Mouse (Mus musculus) myocyte (in vitro differentiated cells): ENCODE data around the gene Lrrc63. TPM values are rescaled to one million over a fixed set of nuclear protein-coding genes. Genes with fewer than 3 reads are reported as not detected.

Source experiments
- H3K27me3 ChIP-seq: one replicate; pipeline ENCODE4 v1.6.1; 2011; ENCODE audit not compliant: control insufficient read depth, insufficient read depth, insufficient read length
- H3K36me3 ChIP-seq: one replicate; pipeline ENCODE4 v1.6.1; 2011; ENCODE audit not compliant: control insufficient read depth, insufficient read depth
- H3K4me2 ChIP-seq: one replicate; pipeline ENCODE4 v1.6.1; 2011; ENCODE audit warnings: low read depth, control low read depth
- H3K4me3 ChIP-seq: one replicate; pipeline ENCODE4 v1.5.1; 2011; ENCODE audit warnings: mild to moderate bottlenecking, control low read depth, moderate library complexity
- H3K79me2 ChIP-seq: one replicate; pipeline ENCODE4 v1.6.1; 2011; ENCODE audit not compliant: control insufficient read depth, insufficient read depth
- H3ac ChIP-seq: one replicate; pipeline ENCODE4 v1.6.1; 2011; ENCODE audit not compliant: control insufficient read depth, insufficient read length
- CEBPB ChIP-seq: IDR thresholded peaks from 2 replicates; pipeline ENCODE4 v1.6.1; 2011; ENCODE audit warnings: mild to moderate bottlenecking, moderate library complexity; ENCODE audit not compliant: poor library complexity, insufficient read depth, severe bottlenecking
- E2F4 ChIP-seq: IDR thresholded peaks from one replicate; pipeline ENCODE4 v1.6.1; 2011; ENCODE audit warnings: mild to moderate bottlenecking, control low read depth, moderate library complexity; ENCODE audit not compliant: insufficient read depth
- MAX ChIP-seq: IDR thresholded peaks from one replicate; pipeline ENCODE4 v1.6.1; 2011; ENCODE audit warnings: low read depth, mild to moderate bottlenecking, control low read depth
- MYOD1 ChIP-seq, 3 experiments: IDR thresholded peaks; one replicate each; pipeline ENCODE4 v1.6.1; 2011; ENCODE audit warnings: control low read depth in 2 of 3, low read depth in 2 of 3, mild to moderate bottlenecking in 2 of 3, moderate library complexity in 1 of 3; ENCODE audit not compliant: insufficient read length in 2 of 3, control insufficient read depth in 1 of 3
- MYOG ChIP-seq, 3 experiments: IDR thresholded peaks; one replicate each; pipeline ENCODE4 v1.6.1; 2011; ENCODE audit warnings: control low read depth in 2 of 3, low read depth in 2 of 3, mild to moderate bottlenecking in 2 of 3; ENCODE audit not compliant: insufficient read length in 2 of 3, control insufficient read depth in 1 of 3, insufficient read depth in 1 of 3
- POLR2A ChIP-seq: IDR thresholded peaks from one replicate; pipeline ENCODE4 v1.6.1; 2011; ENCODE audit warnings: low read depth, mild to moderate bottlenecking, control low read depth, moderate library complexity; ENCODE audit not compliant: insufficient read length
- POLR2AphosphoS2 ChIP-seq: IDR thresholded peaks from one replicate; pipeline ENCODE4 v1.6.1; 2011; ENCODE audit warnings: low read depth, control low read depth; ENCODE audit not compliant: insufficient read length
- REST ChIP-seq: IDR thresholded peaks from one replicate; pipeline ENCODE4 v1.6.1; 2011; ENCODE audit warnings: mild to moderate bottlenecking, control low read depth, moderate library complexity; ENCODE audit not compliant: insufficient read depth, insufficient read length
- SRF ChIP-seq: IDR thresholded peaks from one replicate; pipeline ENCODE4 v1.6.1; 2011; ENCODE audit warnings: low read depth; ENCODE audit not compliant: control insufficient read depth, insufficient read length
- TCF12 ChIP-seq: IDR thresholded peaks from one replicate; pipeline ENCODE4 v1.6.1; 2011; ENCODE audit warnings: mild to moderate bottlenecking, control low read depth; ENCODE audit not compliant: poor library complexity, insufficient read depth, severe bottlenecking
- TCF3 ChIP-seq: IDR thresholded peaks from one replicate; pipeline ENCODE4 v1.6.1; 2011; ENCODE audit warnings: low read depth, control low read depth; ENCODE audit not compliant: insufficient read length
- USF1 ChIP-seq: IDR thresholded peaks from one replicate; pipeline ENCODE4 v1.6.1; 2011; ENCODE audit warnings: low read depth, mild to moderate bottlenecking, control low read depth, moderate library complexity
- polyA plus RNA-seq: library from polyadenylated mRNA; unstranded; fragments of >200 nt; fragmentation: generic; extraction: Trizol; gene quantifications from one replicate; pipeline ENCODE4 v1.2.1, GENCODE M21; 2012; ENCODE audit warnings: missing spikeins

The Lrrc63 gene
- polyA plus RNA-seq, 1 experiment, result not detected

GRCm38 (mm10) chr14:75177400-75177799, 46.7 kb upstream of the Lrrc63 start:
- H3K4me3 ChIP-seq, result no peak overlapping the region
- peaks cover 9% of the 10 kb centered on the region for H3K27me3 ChIP-seq
- H3ac ChIP-seq, result no peak overlapping the region
- no peaks in the 10 kb centered on the region for H3K79me2 ChIP-seq
- TF ChIP-seq MYOG (IDR thresholded peaks at IDR 0.05; ENCODE audit: control insufficient read depth in 1 of 3, insufficient read depth in 1 of 3, insufficient read length in 2 of 3, low read depth in 2 of 3) (no peak), REST (no peak), POLR2AphosphoS2 (no peak), MAX (no peak), MYOD1 (IDR thresholded peaks at IDR 0.05; ENCODE audit: control insufficient read depth in 1 of 3, insufficient read length in 2 of 3, low read depth in 2 of 3) (no peak), TCF3 (no peak), POLR2A (no peak), E2F4 (no peak), SRF (no peak), CEBPB (no peak), TCF12 (no peak), USF1 (no peak)
- H3K36me3 ChIP-seq, result no peaks in the 10 kb centered on the region
- no peak overlapping the region for H3K4me2 ChIP-seq

GRCm38 (mm10) chr14:75176425-75177045, 45.9 kb upstream of the Lrrc63 start:
- Histone ChIP-seq H3K36me3 (no peaks in the 10 kb centered on the region), H3ac (no peak overlapping the region), H3K4me2 (no peak overlapping the region), H3K27me3 (peaks cover 8% of the 10 kb centered on the region), H3K4me3 (no peak overlapping the region), H3K79me2 (no peaks in the 10 kb centered on the region)
- TF ChIP-seq MYOG (IDR thresholded peaks at IDR 0.05; ENCODE audit: control insufficient read depth in 1 of 3, insufficient read depth in 1 of 3, insufficient read length in 2 of 3, low read depth in 2 of 3), result no peak
- TF ChIP-seq E2F4, result no peak
- no peak for TF ChIP-seq TCF12
- no peak for TF ChIP-seq TCF3
- no peak for TF ChIP-seq USF1
- TF ChIP-seq REST, result no peak
- TF ChIP-seq CEBPB, result no peak
- TF ChIP-seq POLR2AphosphoS2, result no peak
- no peak for TF ChIP-seq POLR2A
- TF ChIP-seq SRF, result no peak
- TF ChIP-seq MAX, result no peak
- TF ChIP-seq MYOD1 (IDR thresholded peaks at IDR 0.05; ENCODE audit: control insufficient read depth in 1 of 3, insufficient read length in 2 of 3, low read depth in 2 of 3), result no peak

- no peak overlapping the region for H3ac ChIP-seq
- H3K27me3 ChIP-seq, result peaks cover 8% of the 10 kb centered on the region
- no peak for TF ChIP-seq TCF3
- no peak for TF ChIP-seq MYOG (IDR thresholded peaks at IDR 0.05; ENCODE audit: control insufficient read depth in 1 of 3, insufficient read depth in 1 of 3, insufficient read length in 2 of 3, low read depth in 2 of 3)
- no peak for TF ChIP-seq SRF
- no peak for TF ChIP-seq USF1
- TF ChIP-seq E2F4, result no peak
- TF ChIP-seq TCF12, result no peak
- no peak for TF ChIP-seq CEBPB
- TF ChIP-seq MAX, result no peak
- no peak for TF ChIP-seq POLR2AphosphoS2
- no peak for TF ChIP-seq POLR2A
- no peaks in the 10 kb centered on the region for H3K79me2 ChIP-seq
- H3K4me2 ChIP-seq, result no peak overlapping the region
- H3K4me3 ChIP-seq, result no peak overlapping the region
- no peaks in the 10 kb centered on the region for H3K36me3 ChIP-seq
These were observed 45.1 kb upstream of the Lrrc63 start for GRCm38 (mm10) chr14:75175781-75176180.

- H3ac ChIP-seq, result no peak overlapping the region
- H3K4me2 ChIP-seq, result no peak overlapping the region
- peaks cover 8% of the 10 kb centered on the region for H3K27me3 ChIP-seq
- H3K79me2 ChIP-seq, result no peaks in the 10 kb centered on the region
- H3K4me3 ChIP-seq, result no peak overlapping the region
- H3K36me3 ChIP-seq, result no peaks in the 10 kb centered on the region
- no peak for TF ChIP-seq SRF
- TF ChIP-seq REST, result no peak
- TF ChIP-seq POLR2A, result no peak
- TF ChIP-seq TCF12, result no peak
- TF ChIP-seq E2F4, result no peak
- TF ChIP-seq USF1, result no peak
- TF ChIP-seq TCF3, result no peak
- TF ChIP-seq CEBPB, result no peak
- TF ChIP-seq MYOG (IDR thresholded peaks at IDR 0.05; ENCODE audit: control insufficient read depth in 1 of 3, insufficient read depth in 1 of 3, insufficient read length in 2 of 3, low read depth in 2 of 3), result no peak
- no peak for TF ChIP-seq POLR2AphosphoS2
- no peak for TF ChIP-seq MYOD1 (IDR thresholded peaks at IDR 0.05; ENCODE audit: control insufficient read depth in 1 of 3, insufficient read length in 2 of 3, low read depth in 2 of 3)
These were observed 44.3 kb upstream of the Lrrc63 start for GRCm38 (mm10) chr14:75174731-75175555.
